Mouse (Mus musculus): ENCODE data around the gene Coq3. TPM values are rescaled to one million over a fixed set of nuclear protein-coding genes. Genes with fewer than 3 reads are reported as not detected.

The Coq3 gene
- total RNA-seq (2017) = 7.3 and 7.4 TPM in 2 replicates

DNA sequence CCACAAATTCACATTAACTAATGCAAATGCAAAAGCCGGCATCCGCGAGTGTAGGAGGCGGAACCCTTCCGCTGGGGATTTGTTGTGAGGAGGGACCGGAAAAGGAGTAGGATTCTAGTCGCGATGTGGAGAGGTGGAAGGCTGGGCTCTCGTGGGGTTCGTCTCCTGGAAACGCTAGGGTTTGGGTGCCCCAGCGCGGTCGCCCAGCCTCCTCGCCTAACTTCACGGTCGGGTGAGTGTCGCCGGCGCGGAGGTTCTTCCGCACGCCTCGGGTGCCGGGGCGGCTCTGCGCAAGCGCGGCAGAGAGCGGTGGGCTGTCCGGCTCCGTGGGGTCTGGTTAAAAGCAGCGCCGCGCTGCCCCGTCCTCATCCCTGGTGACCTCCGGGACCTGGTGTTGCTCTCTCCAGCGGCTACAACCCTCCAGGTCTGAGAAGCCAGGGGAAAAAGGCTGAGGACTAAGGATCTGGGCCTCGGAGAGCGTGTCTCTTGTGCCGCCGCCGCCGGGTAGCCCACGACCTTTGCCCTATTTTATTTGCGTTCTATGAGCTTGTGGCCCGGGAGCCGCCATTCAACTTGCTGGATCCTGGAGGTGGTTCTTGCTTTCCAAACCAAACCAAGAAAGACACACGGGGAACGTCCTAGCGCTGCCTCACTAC is at the start of gene Coq3:
Gene Coq3, plus strand, starts transcription at position 109 of the 656 bp plus-strand sequence.
- peak; percentile 77 to 91 for ATAC-seq (replicated peaks in 1 of 2; ENCODE audit: insufficient read depth in 1 of 2, low FRiP score in 2 of 2, low TSS enrichment in 1 of 2, low read depth in 1 of 2, poor library complexity in 2 of 2, severe bottlenecking in 2 of 2)

DNA sequence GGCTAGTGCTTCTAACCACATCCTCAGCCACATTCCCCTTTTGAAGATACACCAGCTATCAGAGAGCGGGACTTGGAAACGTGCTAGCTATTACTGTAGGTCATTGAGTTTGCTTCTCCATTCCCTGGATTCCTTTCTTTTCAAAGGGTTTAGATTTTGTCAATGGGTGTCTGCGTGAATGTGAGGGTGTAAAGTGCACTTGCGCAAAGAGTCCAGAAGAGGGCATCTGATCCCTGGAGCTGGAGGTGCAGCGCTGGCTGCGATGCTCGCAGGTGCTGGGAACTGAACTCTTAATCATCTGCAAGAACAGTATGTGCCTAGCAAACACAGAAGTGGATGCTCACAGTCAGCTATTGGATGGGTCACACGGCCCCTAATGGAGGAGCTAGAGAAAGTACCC is 46.6 kb upstream of the Coq3 start:
- no peak for ATAC-seq (replicated peaks in 1 of 2; ENCODE audit: insufficient read depth in 1 of 2, low FRiP score in 2 of 2, low TSS enrichment in 1 of 2, low read depth in 1 of 2, poor library complexity in 2 of 2, severe bottlenecking in 2 of 2)

DNA sequence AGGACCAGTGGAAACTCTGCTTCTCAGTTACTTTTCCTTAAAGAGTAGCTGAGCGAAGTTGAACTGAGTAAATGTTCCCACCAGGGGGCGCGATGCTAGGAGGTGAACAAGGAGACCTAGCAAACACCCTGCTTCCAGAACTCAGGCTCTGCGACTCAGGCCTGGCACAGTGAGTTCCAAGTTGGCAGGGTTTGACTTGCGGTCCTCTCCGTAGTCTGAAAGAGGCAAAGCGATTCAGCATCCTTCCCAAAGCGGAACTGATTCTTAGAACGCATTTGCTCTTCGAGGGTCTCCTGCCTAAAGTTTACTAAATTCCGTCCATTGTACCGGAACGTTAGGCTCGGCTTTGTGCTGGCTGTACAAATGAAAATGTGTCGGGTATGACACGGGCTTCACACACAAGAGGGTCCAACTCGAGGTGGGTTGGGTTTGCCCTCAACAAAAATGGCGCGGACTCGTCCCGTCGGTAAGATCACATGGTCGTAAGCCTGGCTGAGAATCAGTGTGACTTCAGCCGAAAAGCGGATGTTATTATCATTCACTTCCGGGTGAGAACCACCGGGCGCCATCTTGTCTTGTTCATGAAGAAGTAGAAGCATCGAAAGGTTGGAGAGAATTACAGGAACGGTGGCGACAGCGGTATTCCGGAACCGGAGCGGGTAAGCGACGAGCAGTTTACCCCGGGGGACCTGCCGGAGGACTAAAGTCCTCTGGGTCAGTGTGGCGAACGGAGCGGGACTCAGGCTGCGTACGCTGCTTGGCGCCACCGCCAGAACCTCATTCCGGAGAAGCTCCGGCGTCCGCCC is 31.8 kb upstream of the Coq3 start, which contains the start of gene Pnisr:
Gene Pnisr, plus strand, starts transcription at position 103 of the 806 bp plus-strand sequence.
- ATAC-seq (replicated peaks in 1 of 2; ENCODE audit: insufficient read depth in 1 of 2, low FRiP score in 2 of 2, low TSS enrichment in 1 of 2, low read depth in 1 of 2, poor library complexity in 2 of 2, severe bottlenecking in 2 of 2) = peak; percentile 91 to 93

DNA sequence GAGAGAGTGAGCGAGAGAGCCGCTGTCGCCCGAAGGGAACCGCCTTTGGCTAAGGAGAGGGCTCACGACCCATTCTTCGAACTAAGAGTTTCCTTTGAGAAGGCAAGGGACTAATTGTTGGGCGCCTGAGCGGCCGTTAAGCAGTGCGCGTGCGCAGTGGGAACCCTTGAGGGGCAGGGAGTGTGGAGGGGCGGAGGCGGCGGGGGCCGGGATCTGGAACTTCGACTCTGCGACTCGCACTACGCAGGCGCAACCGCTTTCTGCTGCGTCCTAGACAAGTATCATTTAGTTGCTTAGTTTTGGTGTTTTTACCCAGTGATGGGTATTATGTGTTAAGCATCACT is 31.2 kb upstream of the Coq3 start:
- ATAC-seq (replicated peaks in 1 of 2; ENCODE audit: insufficient read depth in 1 of 2, low FRiP score in 2 of 2, low TSS enrichment in 1 of 2, low read depth in 1 of 2, poor library complexity in 2 of 2, severe bottlenecking in 2 of 2) = peak; percentile 64 to 76

DNA sequence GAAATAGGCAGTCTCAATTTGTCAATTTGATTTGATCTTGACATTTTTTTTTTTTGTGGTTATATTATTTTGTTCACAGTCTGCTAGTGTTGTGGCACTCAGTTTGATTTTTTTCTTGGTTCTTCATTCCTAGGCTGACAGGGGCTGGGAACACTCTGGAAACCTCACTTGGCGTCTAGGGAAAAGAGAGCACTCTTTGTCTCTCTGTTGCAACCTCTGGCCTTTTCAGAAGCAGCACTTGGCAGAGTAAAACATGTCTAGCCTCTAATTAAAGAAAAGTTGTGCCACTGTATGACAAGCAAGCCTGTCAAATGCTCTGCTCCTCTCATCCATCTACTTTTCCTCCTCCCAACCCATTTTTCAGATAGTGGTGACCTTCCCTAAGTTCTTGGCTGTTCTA is 22.0 kb upstream of the Coq3 start:
- ATAC-seq (replicated peaks in 1 of 2; ENCODE audit: insufficient read depth in 1 of 2, low FRiP score in 2 of 2, low TSS enrichment in 1 of 2, low read depth in 1 of 2, poor library complexity in 2 of 2, severe bottlenecking in 2 of 2) = no peak

DNA sequence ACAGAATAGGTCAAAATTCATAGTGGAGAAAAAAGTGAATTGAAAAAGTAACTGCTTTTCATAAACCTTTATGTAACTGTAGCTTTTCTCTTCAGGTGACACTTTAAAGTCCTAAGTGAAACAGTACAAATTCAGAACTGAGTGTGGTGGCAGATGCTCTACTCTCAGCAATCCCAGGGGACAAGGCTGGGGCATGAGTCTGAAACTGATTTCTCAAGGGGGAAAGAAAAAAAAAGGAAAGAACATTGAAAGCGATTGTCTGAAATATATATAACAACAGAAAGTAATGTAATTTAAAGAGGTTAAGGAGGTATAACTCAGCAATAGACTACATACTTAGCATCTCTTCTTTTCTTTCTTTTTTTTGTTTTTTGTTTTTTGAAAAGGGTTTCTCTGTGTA is 14.2 kb upstream of the Coq3 start:
- no peak for ATAC-seq (replicated peaks in 1 of 2; ENCODE audit: insufficient read depth in 1 of 2, low FRiP score in 2 of 2, low TSS enrichment in 1 of 2, low read depth in 1 of 2, poor library complexity in 2 of 2, severe bottlenecking in 2 of 2)

DNA sequence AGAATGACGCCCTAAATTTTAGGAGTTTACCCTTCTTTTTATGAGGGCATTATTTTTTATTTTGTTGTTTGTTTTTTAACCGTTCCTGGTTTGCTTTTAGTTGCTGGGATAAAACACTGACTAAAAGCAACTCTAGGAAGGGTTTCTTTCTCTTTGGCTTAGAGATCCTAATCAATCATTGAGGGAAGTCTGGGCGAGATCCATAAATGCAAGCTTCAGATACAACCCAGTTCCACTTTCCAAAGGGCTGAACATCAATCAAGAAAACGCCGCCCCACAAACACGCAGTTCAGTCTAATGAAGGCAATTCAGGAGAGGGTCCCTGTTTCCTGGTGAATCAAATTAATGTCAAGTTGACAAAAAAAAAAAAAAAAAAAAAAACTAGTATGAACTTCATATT is 697 bp upstream of the Coq3 start:
- ATAC-seq (replicated peaks in 1 of 2; ENCODE audit: insufficient read depth in 1 of 2, low FRiP score in 2 of 2, low TSS enrichment in 1 of 2, low read depth in 1 of 2, poor library complexity in 2 of 2, severe bottlenecking in 2 of 2) = no peak

DNA sequence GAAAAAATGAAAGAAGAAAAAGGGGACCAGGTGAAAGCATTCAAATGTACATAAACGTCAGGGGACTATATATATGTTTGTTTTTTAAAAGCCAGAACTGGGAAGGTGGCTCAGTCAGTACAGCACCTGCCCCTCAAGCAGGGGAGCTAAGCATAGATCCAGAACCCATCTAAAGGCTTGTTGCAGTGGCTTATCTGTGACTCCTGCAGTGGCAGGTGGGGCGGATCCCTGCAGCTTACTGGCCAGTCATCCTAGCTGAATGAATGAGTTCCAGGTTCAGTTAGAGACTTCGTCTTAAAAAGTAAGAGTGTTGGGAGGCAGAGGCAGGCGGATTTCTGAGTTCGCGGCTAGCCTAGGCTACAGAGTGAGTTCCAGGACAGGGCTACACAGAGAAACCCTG is 3.3 kb downstream of the Coq3 start:
- ATAC-seq (replicated peaks in 1 of 2; ENCODE audit: insufficient read depth in 1 of 2, low FRiP score in 2 of 2, low TSS enrichment in 1 of 2, low read depth in 1 of 2, poor library complexity in 2 of 2, severe bottlenecking in 2 of 2) = no peak

DNA sequence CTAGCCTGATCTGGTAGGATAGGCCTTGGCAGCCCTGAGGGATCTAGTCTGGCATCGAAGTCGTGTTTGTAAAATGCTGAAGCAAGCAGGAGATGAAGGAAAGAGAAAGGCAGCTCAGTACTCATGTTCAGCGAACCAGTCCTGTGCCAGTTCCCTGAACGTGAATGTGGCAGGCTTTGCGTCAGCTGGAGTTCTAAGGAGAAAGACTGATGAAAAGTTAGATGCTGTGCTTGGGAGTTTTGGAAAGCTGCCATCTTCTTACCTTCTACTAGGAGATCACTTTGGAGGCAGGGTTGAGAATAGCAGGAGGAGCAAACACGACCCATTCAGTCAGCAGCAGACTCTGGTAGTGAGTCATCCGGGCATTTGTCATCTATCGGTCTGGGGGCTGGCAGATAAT is 6.4 kb downstream of the Coq3 start:
- no peak for ATAC-seq (replicated peaks in 1 of 2; ENCODE audit: insufficient read depth in 1 of 2, low FRiP score in 2 of 2, low TSS enrichment in 1 of 2, low read depth in 1 of 2, poor library complexity in 2 of 2, severe bottlenecking in 2 of 2)

DNA sequence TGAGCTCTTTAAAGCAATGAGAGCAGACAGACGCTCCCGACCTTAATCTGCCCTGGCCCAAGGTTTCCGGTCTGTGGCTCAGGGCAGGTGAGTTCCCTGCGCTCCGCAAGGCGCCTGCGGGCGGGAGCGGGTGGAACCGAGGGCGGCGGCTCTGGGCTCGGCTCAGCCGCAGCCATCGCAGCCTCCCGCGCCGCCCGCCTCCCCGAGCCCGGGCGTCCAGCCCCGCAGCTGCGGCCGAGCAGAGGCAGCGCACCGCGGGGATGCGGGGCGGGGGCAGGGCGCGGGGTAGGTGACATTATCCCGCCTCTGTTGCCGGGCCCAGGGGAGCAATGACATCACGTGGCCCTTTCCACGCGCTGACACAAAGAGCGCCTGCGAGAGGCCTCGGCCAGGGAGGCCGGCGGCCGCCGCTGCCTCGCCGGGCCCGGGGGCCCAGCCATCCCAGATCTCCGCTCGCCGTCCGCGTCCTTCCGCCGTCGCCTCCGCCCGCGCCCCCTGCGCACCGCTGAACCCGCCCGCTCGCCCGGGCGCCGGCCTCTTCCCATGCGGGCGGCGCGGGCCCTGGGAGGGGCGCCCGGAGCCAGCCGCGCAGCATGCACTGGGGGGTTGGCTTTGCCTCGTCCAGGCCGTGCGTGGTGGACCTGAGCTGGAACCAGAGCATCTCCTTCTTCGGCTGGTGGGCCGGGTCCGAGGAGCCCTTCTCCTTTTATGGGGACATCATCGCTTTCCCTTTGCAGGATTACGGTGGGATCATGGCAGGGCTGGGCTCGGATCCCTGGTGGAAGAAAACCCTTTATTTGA is 51.7 kb downstream of the Coq3 start, which contains the start of gene Faxc:
Gene Faxc, plus strand, starts transcription at position 359 of the 801 bp plus-strand sequence.
- peak; percentile 34 to 44 for ATAC-seq (replicated peaks in 1 of 2; ENCODE audit: insufficient read depth in 1 of 2, low FRiP score in 2 of 2, low TSS enrichment in 1 of 2, low read depth in 1 of 2, poor library complexity in 2 of 2, severe bottlenecking in 2 of 2)

DNA sequence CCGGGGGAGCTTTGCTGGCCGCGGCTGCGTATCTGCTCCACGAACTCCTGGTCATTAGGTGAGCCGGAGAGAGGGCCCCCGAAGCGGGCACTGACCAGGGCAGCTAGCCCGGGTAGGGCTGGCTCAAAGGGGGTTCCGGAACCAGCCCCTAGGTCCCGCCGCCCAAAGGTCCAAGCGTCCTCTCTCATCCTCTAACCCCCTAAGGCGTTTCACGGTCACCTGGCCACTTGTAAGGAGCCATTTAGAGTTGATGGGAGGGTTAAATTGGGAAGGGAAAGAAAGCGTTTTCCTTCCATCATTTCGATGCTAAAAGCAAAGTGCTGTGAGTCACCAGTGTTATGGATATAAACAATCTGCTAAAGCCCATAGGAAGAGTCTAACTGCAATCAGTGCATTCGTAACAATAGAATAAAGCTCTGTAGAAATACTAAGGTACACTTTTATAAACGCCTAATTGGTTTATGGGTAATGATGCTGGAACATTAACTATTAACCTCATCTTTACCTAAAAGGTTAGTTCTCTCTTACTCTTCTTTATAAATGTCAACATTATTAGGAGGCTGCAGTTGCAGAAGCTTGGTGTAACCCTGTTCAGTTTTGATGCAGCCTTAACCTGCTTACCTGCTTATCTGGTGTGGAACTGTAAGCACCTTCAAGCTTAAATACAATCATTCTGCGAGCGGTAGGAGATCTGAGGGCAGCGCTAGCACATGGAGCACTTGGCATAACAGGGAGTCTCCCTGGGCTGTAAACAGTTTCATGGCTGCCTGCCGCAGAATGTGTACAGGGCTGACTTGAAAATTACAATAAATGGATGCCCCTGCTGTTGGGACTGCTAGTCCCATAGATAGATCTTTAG is 52.5 kb downstream of the Coq3 start:
- 0 out of 4 replicates have a peak, but pooled peaks of 1 of the 2 experiments have one; percentile 14 for ATAC-seq (replicated peaks in 1 of 2; ENCODE audit: insufficient read depth in 1 of 2, low FRiP score in 2 of 2, low TSS enrichment in 1 of 2, low read depth in 1 of 2, poor library complexity in 2 of 2, severe bottlenecking in 2 of 2)

DNA sequence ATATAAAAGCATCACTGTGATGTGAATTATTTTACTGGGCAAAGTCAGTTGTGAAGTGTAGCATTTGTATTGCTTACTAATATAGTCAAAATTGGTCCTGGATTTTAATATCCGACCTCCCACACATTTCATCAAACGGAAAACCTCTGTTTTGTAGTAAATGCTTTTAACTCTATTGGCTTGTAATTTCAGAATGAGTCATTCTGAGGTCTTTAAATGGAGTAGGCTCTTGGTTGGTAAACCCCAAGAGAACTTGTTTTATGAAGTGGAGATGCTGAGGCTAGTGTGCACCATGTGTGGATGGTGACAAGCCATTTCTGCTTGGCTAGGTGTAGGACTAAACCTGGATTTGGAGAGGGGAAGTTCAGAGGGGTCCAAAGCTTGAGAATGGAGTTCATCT is 55.9 kb downstream of the Coq3 start:
- no peak for ATAC-seq (replicated peaks in 1 of 2; ENCODE audit: insufficient read depth in 1 of 2, low FRiP score in 2 of 2, low TSS enrichment in 1 of 2, low read depth in 1 of 2, poor library complexity in 2 of 2, severe bottlenecking in 2 of 2)

DNA sequence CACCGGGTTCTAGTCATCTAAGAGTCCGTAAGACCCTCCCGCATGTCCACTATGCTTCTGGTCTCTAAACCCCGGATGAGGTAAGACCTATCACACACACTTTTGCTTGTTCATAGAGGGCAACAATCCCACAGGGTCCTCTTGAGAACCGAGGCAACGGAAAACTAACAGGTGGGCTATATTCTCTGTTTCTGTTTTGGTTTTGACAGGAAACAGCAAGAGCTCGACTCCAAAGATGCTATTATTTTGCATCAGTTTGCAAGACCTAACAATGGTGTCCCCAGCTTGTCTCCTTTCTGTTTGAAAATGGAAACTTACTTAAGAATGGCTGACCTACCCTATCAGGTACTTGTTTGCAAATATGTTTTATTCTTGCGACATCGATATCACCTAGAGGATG is 57.0 kb downstream of the Coq3 start:
- no peak for ATAC-seq (replicated peaks in 1 of 2; ENCODE audit: insufficient read depth in 1 of 2, low FRiP score in 2 of 2, low TSS enrichment in 1 of 2, low read depth in 1 of 2, poor library complexity in 2 of 2, severe bottlenecking in 2 of 2)

DNA sequence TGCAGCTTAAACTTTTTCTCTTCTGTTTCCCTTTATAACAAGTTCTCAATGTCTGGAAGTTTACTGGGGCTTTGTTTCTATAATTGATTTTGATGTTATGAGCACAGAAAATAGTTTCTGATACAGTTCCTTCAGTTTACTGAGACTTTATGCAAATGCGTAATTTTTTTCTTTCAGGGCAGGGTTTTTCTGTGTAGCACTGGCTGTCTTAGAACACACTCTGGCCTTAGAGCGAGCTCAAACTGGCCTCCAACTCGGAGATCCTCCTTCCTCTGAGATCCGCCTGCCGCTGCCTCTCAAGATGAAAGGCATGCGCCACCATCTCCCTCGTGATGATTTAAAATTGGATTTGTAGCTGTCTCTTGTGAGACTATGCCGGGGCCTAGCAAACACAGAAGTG is 58.4 kb downstream of the Coq3 start:
- ATAC-seq (replicated peaks in 1 of 2; ENCODE audit: insufficient read depth in 1 of 2, low FRiP score in 2 of 2, low TSS enrichment in 1 of 2, low read depth in 1 of 2, poor library complexity in 2 of 2, severe bottlenecking in 2 of 2) = no peak

DNA sequence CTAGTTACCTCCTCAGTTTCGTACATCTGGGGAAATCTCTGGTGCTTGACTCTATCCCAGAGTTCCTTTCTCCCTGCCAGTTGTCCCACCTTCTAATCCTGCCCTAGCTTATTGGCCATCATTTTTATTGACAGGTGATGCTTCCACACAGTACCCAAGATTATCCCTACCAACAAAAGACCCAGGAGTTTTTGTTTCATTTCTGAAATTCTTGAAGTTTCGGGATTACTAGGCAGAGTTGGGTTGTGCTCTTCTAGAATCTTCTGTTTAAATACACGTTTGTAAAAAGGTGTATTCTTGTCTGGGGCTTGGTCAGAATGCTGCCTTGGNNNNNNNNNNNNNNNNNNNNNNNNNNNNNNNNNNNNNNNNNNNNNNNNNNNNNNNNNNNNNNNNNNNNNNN is 65.2 kb downstream of the Coq3 start:
- ATAC-seq (replicated peaks in 1 of 2; ENCODE audit: insufficient read depth in 1 of 2, low FRiP score in 2 of 2, low TSS enrichment in 1 of 2, low read depth in 1 of 2, poor library complexity in 2 of 2, severe bottlenecking in 2 of 2) = no peak

DNA sequence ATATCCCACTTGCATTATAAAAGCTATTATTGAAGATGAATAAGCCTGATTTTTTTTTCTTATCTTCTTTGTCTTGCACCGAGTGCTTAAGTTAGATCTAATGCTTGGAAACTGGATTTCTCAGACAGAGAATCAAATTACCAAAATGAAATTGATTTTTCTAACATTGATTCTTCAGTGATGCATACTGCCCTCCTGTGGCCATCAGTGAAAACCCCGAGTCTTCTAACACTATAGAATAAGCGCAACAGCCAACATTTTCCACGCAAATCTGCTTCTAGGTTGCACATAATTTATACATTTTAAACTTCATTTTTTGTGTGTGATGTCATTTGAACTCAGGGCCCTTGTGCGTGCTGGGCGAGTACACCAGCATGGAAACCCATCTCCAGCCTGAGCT is 72.0 kb downstream of the Coq3 start:
- peak in 1 of 2 experiments; percentile 29; a peak in 1 of 4 replicates for ATAC-seq (replicated peaks in 1 of 2; ENCODE audit: insufficient read depth in 1 of 2, low FRiP score in 2 of 2, low TSS enrichment in 1 of 2, low read depth in 1 of 2, poor library complexity in 2 of 2, severe bottlenecking in 2 of 2)

DNA sequence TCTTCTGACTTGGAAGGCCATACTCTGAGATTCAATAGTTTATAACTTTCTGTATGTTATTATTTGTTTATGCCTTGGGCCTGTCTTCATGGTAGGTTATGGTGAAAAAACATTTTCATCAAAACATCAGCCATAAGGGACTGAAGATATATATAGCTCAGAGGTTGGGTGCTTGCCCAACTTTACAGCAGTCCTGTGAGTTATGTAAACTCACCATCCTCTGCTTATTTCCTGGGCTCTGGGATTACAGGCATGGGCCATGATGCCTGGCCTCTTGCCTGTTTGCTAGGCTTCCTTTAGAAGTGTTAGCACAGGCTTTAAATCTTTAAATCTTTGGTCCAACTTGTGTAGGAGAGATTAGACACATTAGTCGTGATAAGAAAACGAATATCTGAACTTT is 72.8 kb downstream of the Coq3 start:
- ATAC-seq (replicated peaks in 1 of 2; ENCODE audit: insufficient read depth in 1 of 2, low FRiP score in 2 of 2, low TSS enrichment in 1 of 2, low read depth in 1 of 2, poor library complexity in 2 of 2, severe bottlenecking in 2 of 2) = no peak

All from hematopoietic stem cell, adult 5-6 weeks (primary cell).